Mouse (Mus musculus) lung, adult 2 months (tissue): ENCODE measurements around the gene Gm20388.

Experiments
- CTCF ChIP-seq: fragments of 200-500 bp; IDR thresholded peaks from 2 replicates; pipeline ENCODE4 v1.5.1; 2011; ENCODE audit warnings: mild to moderate bottlenecking, low read length, control low read depth; ENCODE audit not compliant: insufficient read depth
- POLR2A ChIP-seq: fragments of 200-500 bp; IDR thresholded peaks from 2 replicates; pipeline ENCODE4 v1.6.1; 2011; ENCODE audit warnings: low read depth, mild to moderate bottlenecking, control low read depth, low read length, borderline replicate concordance; ENCODE audit errors: extremely low read depth

DNA sequence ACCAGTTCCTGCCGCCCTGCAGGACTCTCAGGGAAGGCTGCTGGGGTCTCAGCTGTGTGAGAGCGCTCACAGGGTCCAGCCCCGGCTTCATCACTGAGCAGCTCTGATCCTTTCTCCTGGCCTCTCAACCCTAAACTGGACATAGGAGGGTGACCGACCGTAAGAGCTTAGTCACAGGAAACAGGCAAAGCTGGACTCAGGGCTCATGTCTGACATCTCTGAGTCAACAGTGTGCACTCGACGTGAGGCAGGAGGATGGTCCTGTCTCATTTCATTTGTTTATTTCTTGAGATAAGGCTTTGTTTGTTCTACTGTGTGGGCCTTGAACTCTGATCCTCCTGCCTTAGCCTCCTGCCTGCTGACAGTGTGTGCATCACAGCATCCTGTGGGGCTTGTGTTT is 709.8 kb downstream of the Gm20388 start:
- TF ChIP-seq CTCF (no peak), POLR2A (no peak)
